Mouse (Mus musculus) layer of hippocampus, postnatal 25 days (tissue): Measurements from ENCODE around the gene Rab3b. TPM values are rescaled to one million over a fixed set of nuclear protein-coding genes. Genes with fewer than 3 reads are reported as not detected.

ENCODE experiments used
- DNase-seq, 2 experiments: peaks; one replicate each; pipeline ENCODE4 v3.0.0; 2022; ENCODE audit warnings: mixed read lengths in 2 of 2, low spot score in 1 of 2; ENCODE audit errors: extremely low spot score in 1 of 2
- total RNA-seq, 2 experiments: library from RNA; stranded (reverse); gene quantifications; 2 replicates each; pipeline ENCODE4 v1.2.3; 2021

Gene Rab3b
- 10 to 100 TPM; 46.0 to 55.2 TPM for total RNA-seq

- peak; percentile 41 to 46 for DNase-seq
Measured at GRCm38 (mm10) chr4:108878963-108879822, at the start of gene Rab3b. Rab3b (plus strand) TSS chr4:108879063.

GRCm38 (mm10) chr4:108830698-108831097 lies 48.2 kb upstream of the Rab3b start:
- DNase-seq = no peak

- peak; percentile 73 to 84 for DNase-seq
Measured at GRCm38 (mm10) chr4:108832916-108833827, 45.7 kb upstream of the Rab3b start, which contains the start of gene Btf3l4. Btf3l4 (minus strand) TSS chr4:108833614.

GRCm38 (mm10) chr4:108833828-108834114 lies 45.1 kb upstream of the Rab3b start:
- DNase-seq = no peak

- DNase-seq = peak; percentile 56 to 57
Measured at GRCm38 (mm10) chr4:108834115-108834970, 44.5 kb upstream of the Rab3b start, which contains the start of gene Txndc12. Txndc12 (plus strand) TSS chr4:108834601.

- DNase-seq = no peak
Measured at GRCm38 (mm10) chr4:108834971-108835311, 43.9 kb upstream of the Rab3b start.

- no peak for DNase-seq
Measured at GRCm38 (mm10) chr4:108835496-108835895, 43.4 kb upstream of the Rab3b start.

GRCm38 (mm10) chr4:108838031-108838430 lies 40.8 kb upstream of the Rab3b start:
- DNase-seq = no peak

GRCm38 (mm10) chr4:108841920-108842578 lies 36.8 kb upstream of the Rab3b start:
- DNase-seq = no peak

GRCm38 (mm10) chr4:108843336-108843735 lies 35.5 kb upstream of the Rab3b start:
- no peak for DNase-seq

GRCm38 (mm10) chr4:108845824-108846569 lies 32.9 kb upstream of the Rab3b start:
- no peak for DNase-seq

GRCm38 (mm10) chr4:108847715-108848504 lies 31.0 kb upstream of the Rab3b start, which contains the start of gene Kti12:
Kti12 (plus strand) TSS chr4:108847785.
- peak; percentile 69 to 71 for DNase-seq

- DNase-seq = peak in 1 of 2 experiments; percentile 14
Measured at GRCm38 (mm10) chr4:108848505-108848848, 30.4 kb upstream of the Rab3b start, which contains the start of gene A730015C16Rik. A730015C16Rik (minus strand) TSS chr4:108848619.

- DNase-seq = no peak
Measured at GRCm38 (mm10) chr4:108866806-108867205, 12.1 kb upstream of the Rab3b start.

GRCm38 (mm10) chr4:108869730-108870374 lies 9.0 kb upstream of the Rab3b start:
- peak; percentile 79 to 98 for DNase-seq

GRCm38 (mm10) chr4:108873746-108874145 lies 5.1 kb upstream of the Rab3b start:
- DNase-seq = no peak

- no peak for DNase-seq
Measured at GRCm38 (mm10) chr4:108877901-108878300, 962 bp upstream of the Rab3b start.

GRCm38 (mm10) chr4:108883815-108884214 lies 5.0 kb downstream of the Rab3b start:
- DNase-seq = no peak
